Mouse (Mus musculus): ENCODE data around the gene Nfix. TPM values are rescaled to one million over a fixed set of nuclear protein-coding genes. Genes with fewer than 3 reads are reported as not detected.

Gene Nfix
- total and polyA plus RNA-seq, 2 experiments from 2014 or later: 92.5 to 123 TPM

- Histone ChIP-seq H3K36me3 (ENCODE audit: insufficient read depth, low read length) (no peaks in the 10 kb centered on the region), H3K27me3 (ENCODE audit: insufficient read depth, low read length) (no peaks in the 10 kb centered on the region), H3K9ac (replicated peaks; ENCODE audit: low read length) (0 out of 2 replicates have a peak overlapping the region, but pooled peaks have one; percentile 13), H3K4me2 (ENCODE audit: low read depth, low read length) (no peak overlapping the region), H3K27ac (no peak overlapping the region), H3K4me3 (ENCODE audit: low read length) (no peak overlapping the region), H3K4me1 (ENCODE audit: insufficient read depth, low read length) (peaks cover 58% of the 10 kb centered on the region), H3K9me3 (ENCODE audit: low read length) (no peaks in the 10 kb centered on the region)
- 42% methylated on average over 2 of the region's 2 CpGs for WGBS
- ATAC-seq (no peak), DNase-seq (ENCODE audit: low spot score) (no peak)
- no peak for TF ChIP-seq CTCF (IDR thresholded peaks at IDR 0.05; ENCODE audit: low read depth)
Measured at GRCm38 (mm10) chr8:84735597-84735996, 64.5 kb downstream of the Nfix start.

GRCm38 (mm10) chr8:84734680-84735079 is 65.5 kb downstream of the Nfix start:
- no peak overlapping the region for H3K27ac ChIP-seq

GRCm38 (mm10) chr8:84733959-84734358 is 66.2 kb downstream of the Nfix start:
- no peaks in the 10 kb centered on the region for H3K9me3 ChIP-seq (ENCODE audit: low read length)
- no peak overlapping the region for H3K9ac ChIP-seq (replicated peaks; ENCODE audit: low read length)
- H3K27ac ChIP-seq: no peak overlapping the region
- no peaks in the 10 kb centered on the region for H3K36me3 ChIP-seq (ENCODE audit: insufficient read depth, low read length)
- H3K4me3 ChIP-seq (ENCODE audit: low read length): no peak overlapping the region
- WGBS: 65% methylated on average over 6 of the region's 6 CpGs
- DNase-seq (ENCODE audit: low spot score) (no peak), ATAC-seq (no peak)
- H3K4me2 ChIP-seq (ENCODE audit: low read depth, low read length): no peak overlapping the region
- no peak for TF ChIP-seq CTCF (IDR thresholded peaks at IDR 0.05; ENCODE audit: low read depth)
- peaks cover 62% of the 10 kb centered on the region for H3K4me1 ChIP-seq (ENCODE audit: insufficient read depth, low read length)
- no peaks in the 10 kb centered on the region for H3K27me3 ChIP-seq (ENCODE audit: insufficient read depth, low read length)

More at GRCm38 (mm10) chr8:84734680-84735079, 65.5 kb downstream of the Nfix start:
- H3K4me2 ChIP-seq (ENCODE audit: low read depth, low read length): no peak overlapping the region
- DNase-seq (ENCODE audit: low spot score) (no peak), ATAC-seq (no peak)
- no peaks in the 10 kb centered on the region for H3K27me3 ChIP-seq (ENCODE audit: insufficient read depth, low read length)
- TF ChIP-seq CTCF (IDR thresholded peaks at IDR 0.05; ENCODE audit: low read depth): no peak
- no peaks in the 10 kb centered on the region for H3K9me3 ChIP-seq (ENCODE audit: low read length)
- H3K36me3 ChIP-seq (ENCODE audit: insufficient read depth, low read length): no peaks in the 10 kb centered on the region
- no peak overlapping the region for H3K9ac ChIP-seq (replicated peaks; ENCODE audit: low read length)
- H3K4me1 ChIP-seq (ENCODE audit: insufficient read depth, low read length): peaks cover 62% of the 10 kb centered on the region
- H3K4me3 ChIP-seq (ENCODE audit: low read length): no peak overlapping the region
- 77% methylated on average over 2 of the region's 2 CpGs for WGBS

GRCm38 (mm10) chr8:84732996-84733395 is 67.1 kb downstream of the Nfix start:
- no peak overlapping the region for H3K4me2 ChIP-seq (ENCODE audit: low read depth, low read length)
- H3K36me3 ChIP-seq (ENCODE audit: insufficient read depth, low read length): no peaks in the 10 kb centered on the region
- H3K4me3 ChIP-seq (ENCODE audit: low read length): no peak overlapping the region
- H3K9me3 ChIP-seq (ENCODE audit: low read length): no peaks in the 10 kb centered on the region
- DNase-seq (ENCODE audit: low spot score): no peak
- peaks cover 65% of the 10 kb centered on the region for H3K4me1 ChIP-seq (ENCODE audit: insufficient read depth, low read length)
- no peaks in the 10 kb centered on the region for H3K27me3 ChIP-seq (ENCODE audit: insufficient read depth, low read length)
- 43% methylated on average over 6 of the region's 6 CpGs for WGBS
- H3K27ac ChIP-seq: peak overlapping the region; percentile 82
- ATAC-seq: no peak
- TF ChIP-seq CTCF (IDR thresholded peaks at IDR 0.05; ENCODE audit: low read depth): no peak
- H3K9ac ChIP-seq (replicated peaks; ENCODE audit: low read length): no peak overlapping the region

GRCm38 (mm10) chr8:84732545-84732944 is 67.6 kb downstream of the Nfix start:
- H3K4me1 ChIP-seq (ENCODE audit: insufficient read depth, low read length): peaks cover 60% of the 10 kb centered on the region
- no peak for DNase-seq (ENCODE audit: low spot score)
- WGBS: 48% methylated on average over 5 of the region's 5 CpGs

GRCm38 (mm10) chr8:84731371-84732177 is 68.6 kb downstream of the Nfix start:
- 37% methylated on average over 11 of the region's 11 CpGs for WGBS
- no peaks in the 10 kb centered on the region; the same call in 1 of the 2 replicates for H3K36me3 ChIP-seq (ENCODE audit: insufficient read depth, low read length)
- no peak for ATAC-seq
- no peak for TF ChIP-seq CTCF (IDR thresholded peaks at IDR 0.05; ENCODE audit: low read depth)
- H3K27me3 ChIP-seq (ENCODE audit: insufficient read depth, low read length): no peaks in the 10 kb centered on the region
- H3K4me3 ChIP-seq (ENCODE audit: low read length): no peak overlapping the region
- H3K4me1 ChIP-seq (ENCODE audit: insufficient read depth, low read length): peaks cover 59% of the 10 kb centered on the region
- H3K9ac ChIP-seq (replicated peaks; ENCODE audit: low read length): 0 out of 2 replicates have a peak overlapping the region, but pooled peaks have one; percentile 34
- peak overlapping the region; percentile 82 for H3K27ac ChIP-seq
- peak; percentile 51 for DNase-seq (ENCODE audit: low spot score)
- no peaks in the 10 kb centered on the region for H3K9me3 ChIP-seq (ENCODE audit: low read length)
- no peak overlapping the region for H3K4me2 ChIP-seq (ENCODE audit: low read depth, low read length)

More at GRCm38 (mm10) chr8:84732545-84732944, 67.6 kb downstream of the Nfix start:
- H3K4me2 ChIP-seq (ENCODE audit: low read depth, low read length): no peak overlapping the region
- no peak overlapping the region for H3K4me3 ChIP-seq (ENCODE audit: low read length)
- no peaks in the 10 kb centered on the region; the same call in 1 of the 2 replicates for H3K36me3 ChIP-seq (ENCODE audit: insufficient read depth, low read length)
- peak overlapping the region; percentile 82 for H3K27ac ChIP-seq
- no peaks in the 10 kb centered on the region for H3K9me3 ChIP-seq (ENCODE audit: low read length)
- H3K27me3 ChIP-seq (ENCODE audit: insufficient read depth, low read length): no peaks in the 10 kb centered on the region
- no peak overlapping the region for H3K9ac ChIP-seq (replicated peaks; ENCODE audit: low read length)
- ATAC-seq: no peak
- no peak for TF ChIP-seq CTCF (IDR thresholded peaks at IDR 0.05; ENCODE audit: low read depth)

Data from hindbrain, postnatal 0 days (tissue).